Mouse (Mus musculus): ENCODE data around the gene Akirin1. TPM values are rescaled to one million over a fixed set of nuclear protein-coding genes. Genes with fewer than 3 reads are reported as not detected.
A peak's percentile ranks its signal among the peaks of the same experiment; 100 is the strongest.

Gene Akirin1
- polyA plus RNA-seq, 1 experiment from 2014 or later: 48.8 TPM

GRCm38 (mm10) chr4:123732921-123733320 lies 17.2 kb downstream of the Akirin1 start:
- WGBS: 83% methylated on average over 2 of the region's 2 CpGs
- no peak overlapping the region for H3K4me2 ChIP-seq (ENCODE audit: low read depth, low read length)
- no peak for ATAC-seq (replicated peaks; ENCODE audit: extremely low read depth, insufficient read depth, low FRiP score)
- H3K4me3 ChIP-seq (ENCODE audit: low read length): no peak overlapping the region
- H3K27ac ChIP-seq (ENCODE audit: low read length): no peak overlapping the region
- H3K9me3 ChIP-seq (replicated peaks; ENCODE audit: control insufficient read depth, low read length): no peaks in the 10 kb centered on the region
- H3K9ac ChIP-seq (ENCODE audit: low read length): no peak overlapping the region
- H3K4me1 ChIP-seq (ENCODE audit: control insufficient read depth, insufficient read depth, low read length): no peaks in the 10 kb centered on the region
- no peaks in the 10 kb centered on the region for H3K27me3 ChIP-seq (ENCODE audit: control insufficient read depth, insufficient read depth, low read length)
- H3K36me3 ChIP-seq (ENCODE audit: control insufficient read depth, insufficient read depth): peaks cover 22% of the 10 kb centered on the region

GRCm38 (mm10) chr4:123732163-123732910 lies 17.8 kb downstream of the Akirin1 start:
- WGBS: 86% methylated on average over 4 of the region's 4 CpGs
- H3K9me3 ChIP-seq (replicated peaks; ENCODE audit: control insufficient read depth, low read length): no peaks in the 10 kb centered on the region
- no peak overlapping the region for H3K27ac ChIP-seq (ENCODE audit: low read length)
- no peak overlapping the region for H3K4me3 ChIP-seq (ENCODE audit: low read length)
- H3K4me2 ChIP-seq (ENCODE audit: low read depth, low read length): no peak overlapping the region
- no peak for ATAC-seq (replicated peaks; ENCODE audit: extremely low read depth, insufficient read depth, low FRiP score)
- H3K4me1 ChIP-seq (ENCODE audit: control insufficient read depth, insufficient read depth, low read length): no peaks in the 10 kb centered on the region
- H3K36me3 ChIP-seq (ENCODE audit: control insufficient read depth, insufficient read depth): peaks cover 18% of the 10 kb centered on the region
- H3K9ac ChIP-seq (ENCODE audit: low read length): no peak overlapping the region
- H3K27me3 ChIP-seq (ENCODE audit: control insufficient read depth, insufficient read depth, low read length): no peaks in the 10 kb centered on the region

DNA sequence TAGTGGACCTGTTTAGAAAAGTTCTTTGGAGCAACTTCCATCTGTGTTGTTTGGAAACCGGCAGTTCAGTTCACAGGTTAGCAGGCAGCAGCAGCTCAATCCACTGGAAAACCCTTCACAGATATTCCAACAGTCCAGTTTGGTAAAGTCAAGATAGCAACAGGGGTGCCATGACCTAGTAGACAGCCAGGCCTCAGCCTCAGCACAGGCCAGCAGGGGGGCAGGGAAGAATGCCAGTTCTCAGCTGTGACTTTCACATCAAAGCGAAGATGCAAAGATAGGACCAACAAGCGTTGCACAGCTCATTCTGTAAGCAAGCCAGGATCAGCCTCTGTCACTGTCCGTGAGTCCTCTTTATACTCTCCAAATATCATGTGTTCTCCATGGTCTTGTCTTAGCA lies 28.4 kb downstream of the Akirin1 start:
- no peaks in the 10 kb centered on the region for H3K9me3 ChIP-seq (replicated peaks; ENCODE audit: control insufficient read depth, low read length)
- H3K27ac ChIP-seq (ENCODE audit: low read length): no peak overlapping the region
- no peak overlapping the region for H3K9ac ChIP-seq (ENCODE audit: low read length)
- no peak overlapping the region for H3K4me2 ChIP-seq (ENCODE audit: low read depth, low read length)
- no peak overlapping the region for H3K4me3 ChIP-seq (ENCODE audit: low read length)
- no peak for ATAC-seq (replicated peaks; ENCODE audit: extremely low read depth, insufficient read depth, low FRiP score)
- H3K36me3 ChIP-seq (ENCODE audit: control insufficient read depth, insufficient read depth): no peaks in the 10 kb centered on the region
- peaks cover 5% of the 10 kb centered on the region; the same call in 1 of the 2 replicates for H3K4me1 ChIP-seq (ENCODE audit: control insufficient read depth, insufficient read depth, low read length)
- WGBS: 74% methylated on average over 4 of the region's 4 CpGs
- H3K27me3 ChIP-seq (ENCODE audit: control insufficient read depth, insufficient read depth, low read length): no peaks in the 10 kb centered on the region

DNA sequence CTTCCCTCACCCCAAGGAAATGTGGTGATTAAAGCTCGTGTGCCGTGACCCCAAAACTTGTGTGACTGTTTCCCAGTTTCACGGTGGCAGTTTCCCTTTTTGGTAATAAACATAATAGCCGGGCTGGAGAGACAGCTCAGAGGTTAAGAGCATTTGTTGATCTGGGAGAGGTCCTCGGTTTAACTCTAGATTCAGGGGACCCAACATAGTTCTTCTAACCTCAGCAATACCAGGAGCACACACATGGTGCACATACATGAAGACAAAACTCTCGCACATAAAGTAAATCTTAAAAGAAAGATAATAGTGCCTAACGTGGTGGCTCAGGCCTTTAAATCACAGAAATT lies 31.7 kb downstream of the Akirin1 start:
- H3K9me3 ChIP-seq (replicated peaks; ENCODE audit: control insufficient read depth, low read length): no peaks in the 10 kb centered on the region
- H3K27ac ChIP-seq (ENCODE audit: low read length): peak overlapping the region; percentile 83
- WGBS: 20% methylated on average over 7 of the region's 7 CpGs
- no peaks in the 10 kb centered on the region for H3K27me3 ChIP-seq (ENCODE audit: control insufficient read depth, insufficient read depth, low read length)
- H3K4me1 ChIP-seq (ENCODE audit: control insufficient read depth, insufficient read depth, low read length): peaks cover 7% of the 10 kb centered on the region
- H3K4me3 ChIP-seq (ENCODE audit: low read length): peak overlapping the region; percentile 69
- peak; percentile 28; the same call in 1 of the 2 replicates for ATAC-seq (replicated peaks; ENCODE audit: extremely low read depth, insufficient read depth, low FRiP score)
- H3K4me2 ChIP-seq (ENCODE audit: low read depth, low read length): peak overlapping the region; percentile 59
- H3K36me3 ChIP-seq (ENCODE audit: control insufficient read depth, insufficient read depth): peaks cover 18% of the 10 kb centered on the region
- peak overlapping the region; percentile 70 for H3K9ac ChIP-seq (ENCODE audit: low read length)

DNA sequence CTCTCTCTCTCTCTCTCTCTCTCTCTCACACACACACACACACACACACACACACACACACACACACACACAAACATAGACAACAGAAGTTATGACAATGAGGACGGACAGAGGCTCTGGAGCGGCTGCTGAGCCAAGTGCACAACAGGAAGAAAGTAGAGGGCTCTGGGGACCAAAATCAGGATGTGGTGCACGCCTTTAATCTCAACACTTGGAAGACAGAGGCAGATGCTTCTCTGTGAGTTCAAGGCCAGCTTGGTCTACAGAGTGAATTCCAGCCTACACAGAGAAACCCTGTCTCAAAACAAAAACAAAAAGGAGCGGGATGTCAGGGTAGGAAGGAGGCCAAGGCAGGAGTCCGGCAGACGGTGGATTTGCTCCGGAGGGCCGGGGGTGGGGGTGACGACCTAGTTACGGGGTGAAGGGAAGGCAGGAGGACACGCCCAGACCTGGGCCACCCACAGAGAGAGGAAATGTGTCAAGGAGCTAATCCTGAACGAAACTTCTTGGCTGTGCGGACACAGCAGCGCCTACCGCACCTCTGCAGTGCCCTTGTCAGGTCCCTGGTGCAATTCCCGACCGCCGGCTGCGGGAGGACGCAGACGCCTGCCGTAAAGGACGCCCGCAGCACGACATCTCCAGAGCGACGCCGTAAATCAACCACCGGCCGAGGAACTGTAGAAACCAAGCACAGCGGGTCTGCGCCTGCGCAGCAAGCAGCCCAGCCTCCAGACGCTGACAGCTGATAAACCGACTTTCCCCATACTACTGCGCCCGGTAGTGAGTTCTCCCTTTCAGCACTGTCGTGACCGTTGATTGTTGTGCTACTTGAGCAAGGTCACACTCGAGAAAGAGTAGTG lies 32.3 kb downstream of the Akirin1 start, which contains the start of gene Ndufs5:
Gene Ndufs5, minus strand, starts transcription at position 629 of the 860 bp plus-strand sequence.
- H3K27ac ChIP-seq (ENCODE audit: low read length): peak within 1 kb of the TSS; percentile 84
- H3K4me1 ChIP-seq (ENCODE audit: control insufficient read depth, insufficient read depth, low read length): peaks cover 7% of the 10 kb centered on the region
- WGBS: under 1% methylated on average over 40 of the region's 40 CpGs

GRCm38 (mm10) chr4:123712431-123712830 lies 37.7 kb downstream of the Akirin1 start:
- Histone ChIP-seq H3K4me2 (ENCODE audit: low read depth, low read length) (no peak overlapping the region), H3K9ac (ENCODE audit: low read length) (no peak overlapping the region), H3K4me3 (ENCODE audit: low read length) (no peak overlapping the region), H3K36me3 (ENCODE audit: control insufficient read depth, insufficient read depth) (peaks cover 26% of the 10 kb centered on the region), H3K9me3 (replicated peaks; ENCODE audit: control insufficient read depth, low read length) (no peaks in the 10 kb centered on the region), H3K27me3 (ENCODE audit: control insufficient read depth, insufficient read depth, low read length) (no peaks in the 10 kb centered on the region), H3K4me1 (ENCODE audit: control insufficient read depth, insufficient read depth, low read length) (peaks cover 2% of the 10 kb centered on the region; the same call in 1 of the 2 replicates), H3K27ac (ENCODE audit: low read length) (no peak overlapping the region)
- 78% methylated on average over 1 of the region's 3 CpGs for WGBS
- no peak for ATAC-seq (replicated peaks; ENCODE audit: extremely low read depth, insufficient read depth, low FRiP score)

More for the DNA sequence above, 32.3 kb downstream of the Akirin1 start, which contains the start of gene Ndufs5:
- H3K4me3 ChIP-seq (ENCODE audit: low read length): peak within 1 kb of the TSS; percentile 69
- peak; percentile 98 for ATAC-seq (replicated peaks; ENCODE audit: extremely low read depth, insufficient read depth, low FRiP score)
- peaks cover 20% of the 10 kb centered on the region for H3K36me3 ChIP-seq (ENCODE audit: control insufficient read depth, insufficient read depth)
- peak within 1 kb of the TSS; percentile 88 for H3K9ac ChIP-seq (ENCODE audit: low read length)
- no peaks in the 10 kb centered on the region for H3K27me3 ChIP-seq (ENCODE audit: control insufficient read depth, insufficient read depth, low read length)
- no peaks in the 10 kb centered on the region for H3K9me3 ChIP-seq (replicated peaks; ENCODE audit: control insufficient read depth, low read length)
- peak within 1 kb of the TSS; percentile 75 for H3K4me2 ChIP-seq (ENCODE audit: low read depth, low read length)

DNA sequence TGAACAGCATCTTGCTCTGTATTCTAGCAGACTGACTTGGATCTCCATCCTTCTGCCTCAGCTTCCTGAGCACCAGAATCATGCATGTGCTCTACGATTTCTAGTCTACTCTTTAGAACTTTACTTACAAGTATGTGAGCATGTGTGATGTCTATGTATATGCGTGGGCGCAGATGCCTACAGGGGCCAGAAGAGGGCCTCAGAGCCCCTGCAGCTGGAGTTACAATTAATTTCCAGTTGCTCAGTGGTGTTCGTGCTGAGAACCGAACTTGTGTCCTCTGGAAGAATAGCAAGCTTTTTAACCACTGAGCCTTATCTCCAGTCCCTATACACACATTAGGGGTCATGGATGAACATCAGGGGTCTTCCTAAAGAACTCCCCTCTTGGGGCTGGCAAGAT lies 42.8 kb downstream of the Akirin1 start:
- WGBS: 92% methylated on average over 5 of the region's 5 CpGs
- Histone ChIP-seq H3K9me3 (replicated peaks; ENCODE audit: control insufficient read depth, low read length) (no peaks in the 10 kb centered on the region), H3K36me3 (ENCODE audit: control insufficient read depth, insufficient read depth) (peaks cover 4% of the 10 kb centered on the region; the same call in 1 of the 2 replicates), H3K27ac (ENCODE audit: low read length) (no peak overlapping the region), H3K9ac (ENCODE audit: low read length) (no peak overlapping the region), H3K27me3 (ENCODE audit: control insufficient read depth, insufficient read depth, low read length) (no peaks in the 10 kb centered on the region), H3K4me3 (ENCODE audit: low read length) (no peak overlapping the region), H3K4me2 (ENCODE audit: low read depth, low read length) (no peak overlapping the region), H3K4me1 (ENCODE audit: control insufficient read depth, insufficient read depth, low read length) (no peaks in the 10 kb centered on the region)
- ATAC-seq (replicated peaks; ENCODE audit: extremely low read depth, insufficient read depth, low FRiP score): no peak

GRCm38 (mm10) chr4:123705340-123705739 lies 44.8 kb downstream of the Akirin1 start:
- no peak overlapping the region for H3K4me2 ChIP-seq (ENCODE audit: low read depth, low read length)
- no peaks in the 10 kb centered on the region for H3K36me3 ChIP-seq (ENCODE audit: control insufficient read depth, insufficient read depth)
- WGBS: 77% methylated on average over 2 of the region's 2 CpGs
- H3K27ac ChIP-seq (ENCODE audit: low read length): no peak overlapping the region
- no peaks in the 10 kb centered on the region for H3K4me1 ChIP-seq (ENCODE audit: control insufficient read depth, insufficient read depth, low read length)
- H3K9me3 ChIP-seq (replicated peaks; ENCODE audit: control insufficient read depth, low read length): no peaks in the 10 kb centered on the region
- no peak overlapping the region for H3K9ac ChIP-seq (ENCODE audit: low read length)
- no peaks in the 10 kb centered on the region for H3K27me3 ChIP-seq (ENCODE audit: control insufficient read depth, insufficient read depth, low read length)
- no peak overlapping the region for H3K4me3 ChIP-seq (ENCODE audit: low read length)
- no peak for ATAC-seq (replicated peaks; ENCODE audit: extremely low read depth, insufficient read depth, low FRiP score)

DNA sequence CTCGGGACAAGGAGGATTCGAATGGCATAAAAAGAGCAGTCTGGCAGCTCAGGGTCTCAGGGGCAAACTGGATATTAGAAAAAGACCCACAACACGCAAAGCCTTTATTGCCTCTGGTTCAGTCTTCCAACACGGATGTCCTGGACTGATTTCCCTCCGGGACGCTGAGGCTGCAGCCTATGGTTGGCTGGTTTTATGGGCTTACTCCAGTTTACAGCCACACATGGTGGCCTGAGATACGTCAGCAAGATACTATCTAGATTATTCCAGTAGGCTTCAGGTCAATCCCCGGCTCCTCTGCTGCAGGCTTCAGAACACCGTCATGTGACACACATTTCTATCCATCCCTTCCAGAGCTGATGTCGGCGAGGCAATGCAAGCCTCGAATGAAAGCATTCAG lies 56.8 kb downstream of the Akirin1 start:
- Histone ChIP-seq H3K27me3 (ENCODE audit: control insufficient read depth, insufficient read depth, low read length) (no peaks in the 10 kb centered on the region), H3K9me3 (replicated peaks; ENCODE audit: control insufficient read depth, low read length) (no peaks in the 10 kb centered on the region), H3K9ac (ENCODE audit: low read length) (no peak overlapping the region), H3K4me1 (ENCODE audit: control insufficient read depth, insufficient read depth, low read length) (no peaks in the 10 kb centered on the region), H3K36me3 (ENCODE audit: control insufficient read depth, insufficient read depth) (no peaks in the 10 kb centered on the region), H3K27ac (ENCODE audit: low read length) (no peak overlapping the region), H3K4me2 (ENCODE audit: low read depth, low read length) (no peak overlapping the region), H3K4me3 (ENCODE audit: low read length) (no peak overlapping the region)
- ATAC-seq (replicated peaks; ENCODE audit: extremely low read depth, insufficient read depth, low FRiP score): no peak
- WGBS: 82% methylated on average over 12 of the region's 12 CpGs

All from heart, embryonic 16.5 days (tissue).